Mouse (Mus musculus): Measurements from ENCODE around the gene Foxi1. TPM values are rescaled to one million over a fixed set of nuclear protein-coding genes. Genes with fewer than 3 reads are reported as not detected.

Gene Foxi1
- polyA plus RNA-seq (2017; shearing (Covaris generic)), result not detected

GRCm38 (mm10) chr11:34207989-34208388 is at the start of gene Foxi1:
Gene Foxi1, minus strand, starts transcription at chr11:34208089.

Other genes starting within 250 kb of the Foxi1 start
- gene Kcnmb1, start 245.1 kb downstream of the Foxi1 start, polyA plus RNA-seq (2017; shearing (Covaris generic)), result 0.38 TPM
- not detected for gene Kcnip1, start 214.9 kb downstream of the Foxi1 start, polyA plus RNA-seq (2017; shearing (Covaris generic))
- 517 TPM for gene Lcp2, start 161.2 kb downstream of the Foxi1 start, polyA plus RNA-seq (2017; shearing (Covaris generic))
- gene 4930469K13Rik, start 109.5 kb downstream of the Foxi1 start, polyA plus RNA-seq (2017; shearing (Covaris generic)), result 3.2 TPM
- 6.5 TPM for gene Fam196b, start 106.7 kb upstream of the Foxi1 start, polyA plus RNA-seq (2017; shearing (Covaris generic))